Mouse (Mus musculus) limb, embryonic 11.5 days (tissue): Measurements from ENCODE around the gene Gxylt2. TPM values are rescaled to one million over a fixed set of nuclear protein-coding genes. Genes with fewer than 3 reads are reported as not detected.

ENCODE experiments used
- ATAC-seq: fragments of 200-750 bp; cut with Nextera tagmentation; 2 replicates; pipeline ENCODE4 v1.8.0; 2017; ENCODE audit warnings: low read depth; ENCODE audit not compliant: insufficient number of reproducible peaks, low FRiP score, low TSS enrichment
- DNase-seq: peaks from one replicate; pipeline ENCODE4 v3.0.0-alpha.2; 2015; ENCODE audit warnings: low spot score
- H3K27ac ChIP-seq: fragments of 300-500 bp; sonication (generic); replicated peaks from 2 replicates; pipeline ENCODE4 v1.5.1; 2014; ENCODE audit warnings: low read depth, mild to moderate bottlenecking, low read length
- H3K27me3 ChIP-seq: fragments of 300-500 bp; sonication (generic); 2 replicates; pipeline ENCODE4 v1.6.1; 2014; ENCODE audit warnings: mild to moderate bottlenecking, low read length, mixed read lengths; ENCODE audit not compliant: control insufficient read depth, insufficient read depth
- H3K36me3 ChIP-seq: fragments of 300-500 bp; sonication (generic); 2 replicates; pipeline ENCODE4 v1.6.1; 2014; ENCODE audit warnings: mild to moderate bottlenecking, low read length, moderate library complexity, mixed read lengths; ENCODE audit not compliant: control insufficient read depth, insufficient read depth
- H3K4me1 ChIP-seq: fragments of 300-500 bp; sonication (generic); 2 replicates; pipeline ENCODE4 v1.6.1; 2014; ENCODE audit warnings: low read length, mixed read lengths; ENCODE audit not compliant: control insufficient read depth, insufficient read depth
- H3K4me2 ChIP-seq: fragments of 300-500 bp; sonication (generic); 2 replicates; pipeline ENCODE4 v1.6.1; 2014; ENCODE audit warnings: low read depth, mild to moderate bottlenecking, moderate library complexity; ENCODE audit not compliant: severe bottlenecking
- H3K4me3 ChIP-seq: fragments of 300-500 bp; sonication (generic); 2 replicates; pipeline ENCODE4 v1.5.1; 2014; ENCODE audit warnings: low read depth, low read length
- H3K9ac ChIP-seq: fragments of 300-500 bp; sonication (generic); 2 replicates; pipeline ENCODE4 v1.6.1; 2014; ENCODE audit warnings: mild to moderate bottlenecking, low read length
- H3K9me3 ChIP-seq: fragments of 300-500 bp; sonication (generic); 2 replicates; pipeline ENCODE4 v1.6.1; 2016; ENCODE audit warnings: low read length; ENCODE audit not compliant: control insufficient read depth
- WGBS: fragments of 180-500 bp; shearing (Covaris S2); extraction: QIAGEN DNeasy Blood & Tissue Kit; methylation state at CpG from one replicate; pipeline ENCODE4 v1.1.7; 2014; 5-methylcytosine and 5-hydroxymethylcytosine counted together
- polyA plus RNA-seq: library from polyadenylated mRNA; unstranded; fragments of >200 nt; fragmentation: Nextera tagmentation; extraction: Ambion mirVana; gene quantifications from 2 replicates; pipeline ENCODE4 v1.2.1, GENCODE M21; 2014

The Gxylt2 gene
- polyA plus RNA-seq, 1 experiment from 2014 or later, result 5.2 TPM

GRCm38 (mm10) chr6:100808221-100808778 lies 103.8 kb downstream of the Gxylt2 start:
- Histone ChIP-seq H3K36me3 (no peaks in the 10 kb centered on the region), H3K27ac (no peak overlapping the region), H3K4me1 (no peaks in the 10 kb centered on the region), H3K4me3 (no peak overlapping the region), H3K9me3 (no peaks in the 10 kb centered on the region), H3K27me3 (no peaks in the 10 kb centered on the region), H3K4me2 (no peak overlapping the region), H3K9ac (no peak overlapping the region)
- 90% methylated on average over 6 of the region's 6 CpGs for WGBS
- ATAC-seq, result no peak
- no peak for DNase-seq

- DNase-seq, result no peak
- H3K27ac ChIP-seq, result no peak overlapping the region
- no peak overlapping the region for H3K4me3 ChIP-seq
- ATAC-seq, result no peak
- no peak overlapping the region for H3K9ac ChIP-seq
- no peak overlapping the region for H3K4me2 ChIP-seq
- no peaks in the 10 kb centered on the region for H3K36me3 ChIP-seq
- no peaks in the 10 kb centered on the region for H3K9me3 ChIP-seq
- no peaks in the 10 kb centered on the region for H3K27me3 ChIP-seq
- no peaks in the 10 kb centered on the region for H3K4me1 ChIP-seq
- 90% methylated on average over 4 of the region's 4 CpGs for WGBS
These were observed 105.6 kb downstream of the Gxylt2 start for GRCm38 (mm10) chr6:100810117-100810516.

DNA sequence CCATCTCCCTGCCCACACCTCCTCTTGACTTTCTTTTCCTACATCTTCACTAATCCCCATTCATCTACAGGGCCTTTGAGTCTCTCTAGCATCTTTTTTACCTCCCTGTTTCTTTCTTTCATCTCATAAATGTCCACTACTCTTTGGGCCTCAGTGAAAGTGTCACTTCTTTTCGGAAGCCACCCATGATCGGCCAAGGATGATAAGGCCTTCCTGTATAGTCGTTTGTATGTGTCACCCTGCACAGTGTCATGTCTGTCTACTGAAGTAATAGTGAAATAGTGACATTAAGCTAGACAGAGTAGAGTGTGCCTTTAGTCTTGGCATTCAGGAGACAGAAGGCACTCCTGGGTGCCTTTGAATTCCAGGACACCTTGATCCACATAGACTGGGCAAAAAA lies 107.2 kb downstream of the Gxylt2 start:
- no peak overlapping the region for H3K27ac ChIP-seq
- H3K4me2 ChIP-seq, result no peak overlapping the region
- H3K9ac ChIP-seq, result no peak overlapping the region
- 88% methylated on average over 3 of the region's 3 CpGs for WGBS
- ATAC-seq (no peak), DNase-seq (no peak)
- no peaks in the 10 kb centered on the region for H3K36me3 ChIP-seq
- H3K4me3 ChIP-seq, result no peak overlapping the region
- H3K4me1 ChIP-seq, result no peaks in the 10 kb centered on the region
- H3K9me3 ChIP-seq, result no peaks in the 10 kb centered on the region
- H3K27me3 ChIP-seq, result no peaks in the 10 kb centered on the region

DNA sequence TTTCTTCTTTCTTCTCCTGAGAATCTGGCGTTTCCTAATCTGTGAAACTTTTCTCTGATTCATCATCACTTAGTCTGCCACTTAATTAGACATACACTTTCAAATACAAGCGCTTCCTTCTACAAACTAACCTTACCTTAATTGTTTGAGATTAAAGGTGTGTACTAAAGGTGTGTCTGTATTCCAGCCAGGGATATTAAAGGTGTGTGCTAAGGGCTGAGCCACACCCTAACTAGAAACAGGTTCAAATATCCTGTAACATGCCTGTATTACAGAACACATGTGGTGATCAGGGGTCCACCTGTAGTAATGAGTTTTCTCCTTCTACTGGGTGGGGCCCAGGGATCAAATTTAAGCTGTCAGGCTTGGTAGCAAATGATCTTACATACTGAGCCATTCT lies 116.8 kb downstream of the Gxylt2 start:
- H3K36me3 ChIP-seq, result no peaks in the 10 kb centered on the region
- no peak overlapping the region for H3K4me2 ChIP-seq
- 80% methylated on average over 2 of the region's 2 CpGs for WGBS
- no peak for DNase-seq
- no peaks in the 10 kb centered on the region for H3K4me1 ChIP-seq
- H3K27ac ChIP-seq, result no peak overlapping the region
- H3K27me3 ChIP-seq, result no peaks in the 10 kb centered on the region
- H3K9ac ChIP-seq, result no peak overlapping the region
- ATAC-seq, result no peak
- H3K9me3 ChIP-seq, result no peaks in the 10 kb centered on the region
- no peak overlapping the region for H3K4me3 ChIP-seq

GRCm38 (mm10) chr6:100823356-100823755 lies 118.8 kb downstream of the Gxylt2 start:
- no peak overlapping the region for H3K9ac ChIP-seq
- no peak overlapping the region for H3K4me2 ChIP-seq
- H3K36me3 ChIP-seq, result no peaks in the 10 kb centered on the region
- H3K4me3 ChIP-seq, result no peak overlapping the region
- no peak overlapping the region for H3K27ac ChIP-seq
- H3K27me3 ChIP-seq, result no peaks in the 10 kb centered on the region
- H3K4me1 ChIP-seq, result no peaks in the 10 kb centered on the region
- 78% methylated on average over 1 of the region's 1 CpGs for WGBS
- H3K9me3 ChIP-seq, result no peaks in the 10 kb centered on the region
- DNase-seq (no peak), ATAC-seq (no peak)

DNA sequence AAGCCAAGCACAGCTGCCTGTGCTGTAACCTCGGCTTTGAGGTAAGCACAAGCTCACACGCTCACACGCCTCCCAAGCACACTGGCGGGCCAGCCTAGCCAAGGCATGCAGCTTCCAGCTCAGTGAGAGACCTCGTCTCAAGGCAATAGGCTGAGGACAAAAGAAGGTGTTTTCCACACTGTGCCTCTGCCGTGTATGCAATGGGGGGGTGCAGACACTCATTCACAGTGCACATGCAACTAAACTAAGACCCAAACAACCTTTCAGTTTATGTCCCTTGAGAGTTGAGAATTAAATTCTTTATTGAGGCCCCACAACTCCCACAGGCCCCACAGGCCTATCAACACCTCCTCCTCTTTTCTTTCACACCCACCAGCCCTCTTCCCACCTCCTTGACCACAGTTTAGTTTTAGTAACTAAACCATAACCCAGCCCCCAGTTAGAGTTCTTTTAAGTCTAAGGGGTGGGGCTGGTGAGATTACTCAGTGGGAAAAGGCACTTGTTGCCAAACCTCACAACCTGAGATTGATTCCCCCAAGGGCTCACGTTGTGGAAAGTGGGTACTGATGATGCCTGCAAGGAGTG lies 119.9 kb downstream of the Gxylt2 start:
- Histone ChIP-seq H3K9me3 (no peaks in the 10 kb centered on the region), H3K27ac (no peak overlapping the region), H3K36me3 (no peaks in the 10 kb centered on the region), H3K27me3 (no peaks in the 10 kb centered on the region), H3K4me2 (no peak overlapping the region), H3K4me1 (no peaks in the 10 kb centered on the region), H3K9ac (no peak overlapping the region), H3K4me3 (no peak overlapping the region)
- 41% methylated on average over 7 of the region's 7 CpGs for WGBS
- ATAC-seq, result no peak
- DNase-seq, result no peak

GRCm38 (mm10) chr6:100826046-100826445 lies 121.5 kb downstream of the Gxylt2 start:
- no peaks in the 10 kb centered on the region for H3K9me3 ChIP-seq
- H3K4me2 ChIP-seq, result no peak overlapping the region
- H3K27me3 ChIP-seq, result no peaks in the 10 kb centered on the region
- ATAC-seq, result no peak
- no peak overlapping the region for H3K4me3 ChIP-seq
- 78% methylated on average over 6 of the region's 6 CpGs for WGBS
- H3K27ac ChIP-seq, result no peak overlapping the region
- no peak overlapping the region for H3K9ac ChIP-seq
- no peak for DNase-seq
- H3K36me3 ChIP-seq, result no peaks in the 10 kb centered on the region
- no peaks in the 10 kb centered on the region for H3K4me1 ChIP-seq

GRCm38 (mm10) chr6:100828565-100828964 lies 124.0 kb downstream of the Gxylt2 start:
- H3K9me3 ChIP-seq, result no peaks in the 10 kb centered on the region
- no peak overlapping the region for H3K9ac ChIP-seq
- no peaks in the 10 kb centered on the region for H3K4me1 ChIP-seq
- H3K36me3 ChIP-seq, result no peaks in the 10 kb centered on the region
- no peak overlapping the region for H3K27ac ChIP-seq
- ATAC-seq (no peak), DNase-seq (no peak)
- no peak overlapping the region for H3K4me2 ChIP-seq
- WGBS, result 92% methylated on average over 7 of the region's 7 CpGs
- H3K27me3 ChIP-seq, result no peaks in the 10 kb centered on the region
- H3K4me3 ChIP-seq, result no peak overlapping the region

- ATAC-seq, result no peak
- 83% methylated on average over 5 of the region's 5 CpGs for WGBS
- H3K4me2 ChIP-seq, result no peak overlapping the region
These were observed 125.2 kb downstream of the Gxylt2 start for GRCm38 (mm10) chr6:100829770-100830169.

More at GRCm38 (mm10) chr6:100829770-100830169, 125.2 kb downstream of the Gxylt2 start:
- no peaks in the 10 kb centered on the region for H3K9me3 ChIP-seq
- peaks cover 2% of the 10 kb centered on the region; the same call in 1 of the 2 replicates for H3K4me1 ChIP-seq
- DNase-seq, result no peak
- no peak overlapping the region for H3K9ac ChIP-seq
- H3K4me3 ChIP-seq, result no peak overlapping the region
- no peaks in the 10 kb centered on the region for H3K27me3 ChIP-seq
- H3K27ac ChIP-seq, result no peak overlapping the region
- peaks cover 2% of the 10 kb centered on the region; the same call in 1 of the 2 replicates for H3K36me3 ChIP-seq
